Mouse (Mus musculus): ENCODE data around the gene Adamtsl1. TPM values are rescaled to one million over a fixed set of nuclear protein-coding genes. Genes with fewer than 3 reads are reported as not detected.

The Adamtsl1 gene
- polyA plus RNA-seq, 1 experiment = 2.7 TPM

DNA sequence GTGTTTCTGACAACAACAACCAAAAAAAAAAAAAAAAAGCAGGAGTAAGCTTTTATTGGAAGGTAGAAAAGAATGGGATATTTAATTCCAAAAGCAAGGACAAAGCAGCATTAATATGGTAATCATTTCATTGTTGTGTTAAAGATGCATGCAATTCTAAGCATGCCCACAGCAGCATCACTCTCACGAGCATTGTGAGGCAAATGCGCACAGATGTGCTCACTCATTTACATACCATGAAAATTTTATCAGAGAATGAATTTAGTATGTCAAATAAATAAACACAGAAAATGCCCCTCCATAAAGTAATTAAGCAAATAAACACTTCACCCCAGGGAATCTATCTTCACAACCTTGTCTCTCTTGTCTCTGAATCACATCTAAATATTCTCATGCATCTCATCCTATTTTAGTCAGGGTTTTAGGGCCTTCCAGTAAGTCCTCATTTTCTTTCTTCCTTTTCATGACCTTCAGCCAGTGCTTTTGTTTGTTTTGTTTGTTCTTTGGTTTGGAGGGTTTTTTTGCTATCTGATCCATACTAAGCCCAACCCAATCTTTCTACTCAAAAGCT is 728.0 kb downstream of the Adamtsl1 start:
- no peaks in the 10 kb centered on the region for H3K36me3 ChIP-seq (ENCODE audit: control insufficient read depth, insufficient read depth)
- TF ChIP-seq TCF12 (IDR thresholded peaks at IDR 0.05; ENCODE audit: insufficient read depth, poor library complexity, severe bottlenecking) (no peak), TCF3 (IDR thresholded peaks at IDR 0.05; ENCODE audit: insufficient read length, low read depth) (no peak), MAX (IDR thresholded peaks at IDR 0.05; ENCODE audit: low read depth) (no peak), MYOG (IDR thresholded peaks at IDR 0.05; ENCODE audit: control insufficient read depth in 1 of 3, insufficient read depth in 1 of 3, insufficient read length in 2 of 3, low read depth in 2 of 3) (no peak), E2F4 (IDR thresholded peaks at IDR 0.05; ENCODE audit: insufficient read depth) (no peak), POLR2AphosphoS2 (IDR thresholded peaks at IDR 0.05; ENCODE audit: insufficient read length, low read depth) (no peak), CEBPB (IDR thresholded peaks at IDR 0.05; ENCODE audit: insufficient read depth, poor library complexity, severe bottlenecking) (no peak), REST (IDR thresholded peaks at IDR 0.05; ENCODE audit: insufficient read depth, insufficient read length) (no peak), POLR2A (IDR thresholded peaks at IDR 0.05; ENCODE audit: insufficient read length, low read depth) (no peak), USF1 (IDR thresholded peaks at IDR 0.05; ENCODE audit: low read depth) (no peak), SRF (IDR thresholded peaks at IDR 0.05; ENCODE audit: control insufficient read depth, insufficient read length, low read depth) (no peak), MYOD1 (IDR thresholded peaks at IDR 0.05; ENCODE audit: control insufficient read depth in 1 of 3, insufficient read length in 2 of 3, low read depth in 2 of 3) (no peak)
- no peaks in the 10 kb centered on the region for H3K79me2 ChIP-seq (ENCODE audit: control insufficient read depth, insufficient read depth)
- H3K4me2 ChIP-seq (ENCODE audit: low read depth) = no peak overlapping the region
- H3K27me3 ChIP-seq (ENCODE audit: control insufficient read depth, insufficient read depth, insufficient read length) = no peaks in the 10 kb centered on the region
- H3K4me3 ChIP-seq = no peak overlapping the region
- H3ac ChIP-seq (ENCODE audit: control insufficient read depth, insufficient read length) = no peak overlapping the region

GRCm38 (mm10) chr4:86270085-86270484 is 756.1 kb downstream of the Adamtsl1 start:
- no peaks in the 10 kb centered on the region for H3K36me3 ChIP-seq (ENCODE audit: control insufficient read depth, insufficient read depth)
- TF ChIP-seq TCF3 (IDR thresholded peaks at IDR 0.05; ENCODE audit: insufficient read length, low read depth) (no peak), POLR2A (IDR thresholded peaks at IDR 0.05; ENCODE audit: insufficient read length, low read depth) (no peak), REST (IDR thresholded peaks at IDR 0.05; ENCODE audit: insufficient read depth, insufficient read length) (no peak), USF1 (IDR thresholded peaks at IDR 0.05; ENCODE audit: low read depth) (no peak), POLR2AphosphoS2 (IDR thresholded peaks at IDR 0.05; ENCODE audit: insufficient read length, low read depth) (no peak), MYOG (IDR thresholded peaks at IDR 0.05; ENCODE audit: control insufficient read depth in 1 of 3, insufficient read depth in 1 of 3, insufficient read length in 2 of 3, low read depth in 2 of 3) (no peak), MYOD1 (IDR thresholded peaks at IDR 0.05; ENCODE audit: control insufficient read depth in 1 of 3, insufficient read length in 2 of 3, low read depth in 2 of 3) (no peak), TCF12 (IDR thresholded peaks at IDR 0.05; ENCODE audit: insufficient read depth, poor library complexity, severe bottlenecking) (no peak), E2F4 (IDR thresholded peaks at IDR 0.05; ENCODE audit: insufficient read depth) (no peak), CEBPB (IDR thresholded peaks at IDR 0.05; ENCODE audit: insufficient read depth, poor library complexity, severe bottlenecking) (no peak), MAX (IDR thresholded peaks at IDR 0.05; ENCODE audit: low read depth) (no peak), SRF (IDR thresholded peaks at IDR 0.05; ENCODE audit: control insufficient read depth, insufficient read length, low read depth) (no peak)
- H3ac ChIP-seq (ENCODE audit: control insufficient read depth, insufficient read length) = no peak overlapping the region
- H3K79me2 ChIP-seq (ENCODE audit: control insufficient read depth, insufficient read depth) = no peaks in the 10 kb centered on the region
- no peaks in the 10 kb centered on the region for H3K27me3 ChIP-seq (ENCODE audit: control insufficient read depth, insufficient read depth, insufficient read length)
- H3K4me3 ChIP-seq = no peak overlapping the region
- no peak overlapping the region for H3K4me2 ChIP-seq (ENCODE audit: low read depth)

GRCm38 (mm10) chr4:86273703-86274355 is 759.9 kb downstream of the Adamtsl1 start:
- no peak overlapping the region for H3K4me2 ChIP-seq (ENCODE audit: low read depth)
- TF ChIP-seq POLR2A (IDR thresholded peaks at IDR 0.05; ENCODE audit: insufficient read length, low read depth) (no peak), TCF12 (IDR thresholded peaks at IDR 0.05; ENCODE audit: insufficient read depth, poor library complexity, severe bottlenecking) (no peak), REST (IDR thresholded peaks at IDR 0.05; ENCODE audit: insufficient read depth, insufficient read length) (no peak), MYOG (IDR thresholded peaks at IDR 0.05; ENCODE audit: control insufficient read depth in 1 of 3, insufficient read depth in 1 of 3, insufficient read length in 2 of 3, low read depth in 2 of 3) (no peak), MYOD1 (IDR thresholded peaks at IDR 0.05; ENCODE audit: control insufficient read depth in 1 of 3, insufficient read length in 2 of 3, low read depth in 2 of 3) (no peak), SRF (IDR thresholded peaks at IDR 0.05; ENCODE audit: control insufficient read depth, insufficient read length, low read depth) (no peak)
- H3K4me3 ChIP-seq = no peak overlapping the region
- no peaks in the 10 kb centered on the region for H3K36me3 ChIP-seq (ENCODE audit: control insufficient read depth, insufficient read depth)
- no peak overlapping the region for H3ac ChIP-seq (ENCODE audit: control insufficient read depth, insufficient read length)
- H3K27me3 ChIP-seq (ENCODE audit: control insufficient read depth, insufficient read depth, insufficient read length) = no peaks in the 10 kb centered on the region
- H3K79me2 ChIP-seq (ENCODE audit: control insufficient read depth, insufficient read depth) = no peaks in the 10 kb centered on the region

DNA sequence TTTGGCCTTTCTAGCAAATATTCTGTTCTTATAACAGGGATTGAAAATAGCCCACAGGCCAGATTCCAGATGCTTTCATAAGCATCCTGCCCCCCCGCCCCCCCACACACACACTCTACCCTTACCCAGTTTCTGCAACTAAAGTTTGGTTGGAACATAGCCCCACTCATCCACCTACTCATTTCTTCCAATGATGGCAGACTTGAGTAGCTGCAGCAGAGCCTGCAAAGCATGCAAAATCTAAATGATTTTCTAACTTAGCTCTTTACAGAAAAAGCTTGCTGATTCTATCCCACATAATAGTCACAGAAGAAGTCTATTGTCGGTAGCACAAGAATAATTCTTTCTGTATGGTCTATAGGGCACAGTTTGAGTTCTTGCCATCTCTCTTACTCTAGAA is 760.7 kb downstream of the Adamtsl1 start:
- Histone ChIP-seq H3K4me2 (ENCODE audit: low read depth) (no peak overlapping the region), H3K36me3 (ENCODE audit: control insufficient read depth, insufficient read depth) (no peaks in the 10 kb centered on the region), H3K79me2 (ENCODE audit: control insufficient read depth, insufficient read depth) (no peaks in the 10 kb centered on the region), H3ac (ENCODE audit: control insufficient read depth, insufficient read length) (no peak overlapping the region), H3K4me3 (no peak overlapping the region), H3K27me3 (ENCODE audit: control insufficient read depth, insufficient read depth, insufficient read length) (no peaks in the 10 kb centered on the region)
- no peak for TF ChIP-seq TCF12 (IDR thresholded peaks at IDR 0.05; ENCODE audit: insufficient read depth, poor library complexity, severe bottlenecking)
- no peak for TF ChIP-seq SRF (IDR thresholded peaks at IDR 0.05; ENCODE audit: control insufficient read depth, insufficient read length, low read depth)
- no peak for TF ChIP-seq REST (IDR thresholded peaks at IDR 0.05; ENCODE audit: insufficient read depth, insufficient read length)
- TF ChIP-seq MAX (IDR thresholded peaks at IDR 0.05; ENCODE audit: low read depth) = no peak
- no peak for TF ChIP-seq MYOG (IDR thresholded peaks at IDR 0.05; ENCODE audit: control insufficient read depth in 1 of 3, insufficient read depth in 1 of 3, insufficient read length in 2 of 3, low read depth in 2 of 3)
- no peak for TF ChIP-seq E2F4 (IDR thresholded peaks at IDR 0.05; ENCODE audit: insufficient read depth)
- no peak for TF ChIP-seq USF1 (IDR thresholded peaks at IDR 0.05; ENCODE audit: low read depth)
- no peak for TF ChIP-seq TCF3 (IDR thresholded peaks at IDR 0.05; ENCODE audit: insufficient read length, low read depth)
- no peak for TF ChIP-seq MYOD1 (IDR thresholded peaks at IDR 0.05; ENCODE audit: control insufficient read depth in 1 of 3, insufficient read length in 2 of 3, low read depth in 2 of 3)
- no peak for TF ChIP-seq POLR2A (IDR thresholded peaks at IDR 0.05; ENCODE audit: insufficient read length, low read depth)
- TF ChIP-seq POLR2AphosphoS2 (IDR thresholded peaks at IDR 0.05; ENCODE audit: insufficient read length, low read depth) = no peak
- TF ChIP-seq CEBPB (IDR thresholded peaks at IDR 0.05; ENCODE audit: insufficient read depth, poor library complexity, severe bottlenecking) = no peak

All from myocyte (in vitro differentiated cells).